Mouse (Mus musculus): ENCODE measurements around the gene Fev. TPM values are rescaled to one million over a fixed set of nuclear protein-coding genes. Genes with fewer than 3 reads are reported as not detected.

The Fev gene
- polyA plus RNA-seq, 1 experiment from 2014 or later: 0.22 TPM

- TF ChIP-seq EP300 (optimal IDR thresholded peaks at IDR 0.05) (no peak), CTCF (IDR thresholded peaks at IDR 0.05; ENCODE audit: low read depth) (no peak)
- no peak overlapping the region for H3K4me2 ChIP-seq (replicated peaks; ENCODE audit: low read depth)
- no peaks in the 10 kb centered on the region for H3K36me3 ChIP-seq (ENCODE audit: control insufficient read depth, insufficient read depth, low read length)
- H3K4me1 ChIP-seq (replicated peaks; ENCODE audit: control insufficient read depth, insufficient read depth): 0 out of 2 replicates have a peak, but pooled peaks cover 2% of the 10 kb centered on the region
- no peaks in the 10 kb centered on the region for H3K9me3 ChIP-seq (ENCODE audit: control insufficient read depth, low read length)
- H3K27me3 ChIP-seq (ENCODE audit: control insufficient read depth, insufficient read depth, low read length): peaks cover 10% of the 10 kb centered on the region
- DNase-seq (ENCODE audit: low spot score): no peak
- 22% methylated on average over 6 of the region's 6 CpGs for WGBS
- no peak overlapping the region for H3K27ac ChIP-seq (replicated peaks)
- ATAC-seq (ENCODE audit: low FRiP score, low TSS enrichment): no peak
- no peak overlapping the region for H3K4me3 ChIP-seq (ENCODE audit: low read depth, low read length)
- H3K9ac ChIP-seq (ENCODE audit: low read length): no peak overlapping the region
Observed at GRCm38 (mm10) chr1:74850251-74850650, 35.0 kb downstream of the Fev start.

DNA sequence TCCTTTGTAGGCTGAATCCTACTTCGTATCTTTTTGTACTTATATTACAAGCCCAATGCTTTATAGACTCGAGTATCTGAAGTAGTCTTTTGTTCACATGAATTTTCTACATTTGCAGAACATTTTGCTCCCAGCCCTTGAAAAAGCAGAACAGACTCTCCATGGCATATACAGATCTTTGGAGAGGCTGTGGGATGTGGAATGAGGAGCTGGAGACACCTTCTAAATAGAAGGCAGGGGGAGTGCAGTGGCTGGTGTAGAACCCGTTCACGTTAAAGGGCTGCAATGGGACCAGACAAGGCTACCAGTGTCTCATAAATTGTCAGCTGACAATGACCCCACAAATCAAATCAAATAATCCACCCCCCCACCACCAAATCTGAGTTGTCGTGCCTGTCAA is 36.3 kb downstream of the Fev start:
- WGBS: 60% methylated on average over 5 of the region's 5 CpGs
- TF ChIP-seq EP300 (optimal IDR thresholded peaks at IDR 0.05) (no peak), CTCF (IDR thresholded peaks at IDR 0.05; ENCODE audit: low read depth) (no peak)
- no peak for DNase-seq (ENCODE audit: low spot score)

GRCm38 (mm10) chr1:74846341-74846740 is 38.9 kb downstream of the Fev start:
- ATAC-seq (ENCODE audit: low FRiP score, low TSS enrichment) (no peak), DNase-seq (ENCODE audit: low spot score) (no peak)
- Histone ChIP-seq H3K4me1 (replicated peaks; ENCODE audit: control insufficient read depth, insufficient read depth) (no peaks in the 10 kb centered on the region), H3K9me3 (ENCODE audit: control insufficient read depth, low read length) (no peaks in the 10 kb centered on the region), H3K27me3 (ENCODE audit: control insufficient read depth, insufficient read depth, low read length) (0 out of 2 replicates have a peak, but pooled peaks cover 3% of the 10 kb centered on the region), H3K36me3 (ENCODE audit: control insufficient read depth, insufficient read depth, low read length) (no peaks in the 10 kb centered on the region), H3K9ac (ENCODE audit: low read length) (no peak overlapping the region), H3K4me3 (ENCODE audit: low read depth, low read length) (no peak overlapping the region), H3K27ac (replicated peaks) (no peak overlapping the region), H3K4me2 (replicated peaks; ENCODE audit: low read depth) (no peak overlapping the region)
- no peak for TF ChIP-seq CTCF (IDR thresholded peaks at IDR 0.05; ENCODE audit: low read depth)
- no peak for TF ChIP-seq EP300 (optimal IDR thresholded peaks at IDR 0.05)
- WGBS: 34% methylated on average over 9 of the region's 9 CpGs

More for the DNA sequence above, 36.3 kb downstream of the Fev start:
- H3K9ac ChIP-seq (ENCODE audit: low read length): no peak overlapping the region
- no peak for ATAC-seq (ENCODE audit: low FRiP score, low TSS enrichment)
- no peaks in the 10 kb centered on the region for H3K9me3 ChIP-seq (ENCODE audit: control insufficient read depth, low read length)
- peaks cover 3% of the 10 kb centered on the region; the same call in 1 of the 2 replicates for H3K27me3 ChIP-seq (ENCODE audit: control insufficient read depth, insufficient read depth, low read length)
- H3K27ac ChIP-seq (replicated peaks): no peak overlapping the region
- no peaks in the 10 kb centered on the region for H3K36me3 ChIP-seq (ENCODE audit: control insufficient read depth, insufficient read depth, low read length)
- H3K4me3 ChIP-seq (ENCODE audit: low read depth, low read length): no peak overlapping the region
- no peak overlapping the region for H3K4me2 ChIP-seq (replicated peaks; ENCODE audit: low read depth)
- no peaks in the 10 kb centered on the region for H3K4me1 ChIP-seq (replicated peaks; ENCODE audit: control insufficient read depth, insufficient read depth)

DNA sequence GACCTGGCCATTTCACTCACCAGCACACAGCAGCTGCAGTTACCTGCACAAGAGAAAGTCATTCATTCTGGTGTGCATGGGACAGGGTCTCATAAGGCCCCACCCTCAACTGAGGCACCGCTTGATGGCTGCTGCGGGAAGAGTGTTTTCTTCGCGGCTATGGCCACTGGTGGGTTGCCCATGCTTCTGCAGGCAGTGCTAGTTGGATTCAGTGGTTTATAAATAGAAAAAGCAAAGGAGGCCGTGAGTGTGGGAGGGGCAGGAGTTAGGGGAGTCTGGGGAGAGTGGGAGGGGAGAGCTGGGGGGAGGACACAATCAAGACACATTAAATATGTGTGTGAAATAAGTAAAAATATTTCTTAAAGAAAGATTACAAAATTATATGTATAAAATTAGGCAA is 42.1 kb downstream of the Fev start:
- H3K9me3 ChIP-seq (ENCODE audit: control insufficient read depth, low read length): no peaks in the 10 kb centered on the region
- no peak overlapping the region for H3K4me3 ChIP-seq (ENCODE audit: low read depth, low read length)
- TF ChIP-seq CTCF (IDR thresholded peaks at IDR 0.05; ENCODE audit: low read depth): no peak
- no peak for TF ChIP-seq EP300 (optimal IDR thresholded peaks at IDR 0.05)
- no peaks in the 10 kb centered on the region for H3K4me1 ChIP-seq (replicated peaks; ENCODE audit: control insufficient read depth, insufficient read depth)
- H3K27me3 ChIP-seq (ENCODE audit: control insufficient read depth, insufficient read depth, low read length): no peaks in the 10 kb centered on the region
- H3K4me2 ChIP-seq (replicated peaks; ENCODE audit: low read depth): no peak overlapping the region
- no peak overlapping the region for H3K9ac ChIP-seq (ENCODE audit: low read length)
- no peak for ATAC-seq (ENCODE audit: low FRiP score, low TSS enrichment)
- no peaks in the 10 kb centered on the region for H3K36me3 ChIP-seq (ENCODE audit: control insufficient read depth, insufficient read depth, low read length)
- H3K27ac ChIP-seq (replicated peaks): no peak overlapping the region
- WGBS: 78% methylated on average over 5 of the region's 5 CpGs
- DNase-seq (ENCODE audit: low spot score): no peak

DNA sequence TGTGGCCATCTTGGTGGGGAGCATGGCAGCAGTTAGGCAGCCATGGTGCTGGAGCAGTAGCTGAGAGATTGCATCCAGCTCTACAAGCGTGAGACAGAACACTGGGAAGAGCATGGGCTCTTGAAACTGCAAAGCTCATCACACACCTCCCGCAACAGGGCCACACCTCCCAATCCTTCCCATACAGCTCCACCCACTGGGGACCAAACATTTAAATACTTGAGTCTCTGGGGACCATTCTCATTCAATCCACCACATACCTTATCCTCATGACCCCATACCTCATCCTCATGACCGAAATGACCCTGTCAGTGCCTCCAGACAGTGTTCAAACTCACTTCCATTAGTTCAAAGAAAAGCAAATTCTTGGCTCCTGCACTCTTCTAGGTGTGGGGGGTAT is 52.0 kb downstream of the Fev start:
- ATAC-seq (ENCODE audit: low FRiP score, low TSS enrichment) (no peak), DNase-seq (ENCODE audit: low spot score) (no peak)
- WGBS: 73% methylated on average over 3 of the region's 3 CpGs
- Histone ChIP-seq H3K27me3 (ENCODE audit: control insufficient read depth, insufficient read depth, low read length) (no peaks in the 10 kb centered on the region), H3K27ac (replicated peaks) (no peak overlapping the region), H3K4me2 (replicated peaks; ENCODE audit: low read depth) (no peak overlapping the region), H3K4me3 (ENCODE audit: low read depth, low read length) (no peak overlapping the region), H3K4me1 (replicated peaks; ENCODE audit: control insufficient read depth, insufficient read depth) (no peaks in the 10 kb centered on the region), H3K9me3 (ENCODE audit: control insufficient read depth, low read length) (no peaks in the 10 kb centered on the region), H3K36me3 (ENCODE audit: control insufficient read depth, insufficient read depth, low read length) (no peaks in the 10 kb centered on the region), H3K9ac (ENCODE audit: low read length) (no peak overlapping the region)
- TF ChIP-seq CTCF (IDR thresholded peaks at IDR 0.05; ENCODE audit: low read depth): no peak
- no peak for TF ChIP-seq EP300 (optimal IDR thresholded peaks at IDR 0.05)

MicroRNAs encoded within 50 kb of the gene (microRNA counts, 519-probe panel; counts per million panel counts)
- microRNA mmu-miR-375: 5,286 counts per million, percentile 60 among the panel's probes with 10 or more counts

Small RNA genes lying within 50 kb of the gene (microRNA-seq; reads per million reads assigned to microRNA genes)
- 11,024 reads per million, percentile 94 among the genes with 10 or more reads in this experiment for gene Mir375

Other genes with a start within 250 kb of the Fev start
- 1.8 and 2.5 TPM in 2 replicates for gene Ttll4, start 223.7 kb downstream of the Fev start, polyA plus RNA-seq (2015; fragmentation: Nextera tagmentation; extraction: Ambion mirVana)
- gene Cyp27a1, start 171.8 kb downstream of the Fev start, polyA plus RNA-seq (2015; fragmentation: Nextera tagmentation; extraction: Ambion mirVana): 8.8 and 11.3 TPM in 2 replicates
- gene Prkag3, start 136.2 kb downstream of the Fev start, polyA plus RNA-seq (2015; fragmentation: Nextera tagmentation; extraction: Ambion mirVana): 0.25 and 0.29 TPM in 2 replicates
- gene Wnt6, start 113.5 kb downstream of the Fev start, polyA plus RNA-seq (2015; fragmentation: Nextera tagmentation; extraction: Ambion mirVana): 3.6 and 4.8 TPM in 2 replicates
- 8.7 and 10.6 TPM in 2 replicates for gene Wnt10a, start 93.9 kb downstream of the Fev start, polyA plus RNA-seq (2015; fragmentation: Nextera tagmentation; extraction: Ambion mirVana)
- 0.12 and 0.19 TPM in 2 replicates for gene Cdk5r2, start 30.5 kb downstream of the Fev start, polyA plus RNA-seq (2015; fragmentation: Nextera tagmentation; extraction: Ambion mirVana)
- 0.50 and 0.93 TPM in 2 replicates for gene Cryba2, start 7.7 kb upstream of the Fev start, polyA plus RNA-seq (2015; fragmentation: Nextera tagmentation; extraction: Ambion mirVana)
- 0.04 TPM in 1 of 2 replicates, not detected in the other for gene Cfap65, start 50.2 kb upstream of the Fev start, polyA plus RNA-seq (2015; fragmentation: Nextera tagmentation; extraction: Ambion mirVana)
- gene Ihh, start 66.3 kb upstream of the Fev start, polyA plus RNA-seq (2015; fragmentation: Nextera tagmentation; extraction: Ambion mirVana): 25.1 and 25.8 TPM in 2 replicates
- 3.5 and 4.2 TPM in 2 replicates for gene Nhej1, start 239.8 kb upstream of the Fev start, polyA plus RNA-seq (2015; fragmentation: Nextera tagmentation; extraction: Ambion mirVana)
- 2.2 TPM in 2 replicates for gene Slc23a3, start 248.5 kb upstream of the Fev start, polyA plus RNA-seq (2015; fragmentation: Nextera tagmentation; extraction: Ambion mirVana)